Mouse (Mus musculus): ENCODE measurements around the gene Tdrd1. TPM values are rescaled to one million over a fixed set of nuclear protein-coding genes. Genes with fewer than 3 reads are reported as not detected.

Gene Tdrd1
- polyA plus RNA-seq, 1 experiment from 2014 or later, result 0.86 TPM

DNA sequence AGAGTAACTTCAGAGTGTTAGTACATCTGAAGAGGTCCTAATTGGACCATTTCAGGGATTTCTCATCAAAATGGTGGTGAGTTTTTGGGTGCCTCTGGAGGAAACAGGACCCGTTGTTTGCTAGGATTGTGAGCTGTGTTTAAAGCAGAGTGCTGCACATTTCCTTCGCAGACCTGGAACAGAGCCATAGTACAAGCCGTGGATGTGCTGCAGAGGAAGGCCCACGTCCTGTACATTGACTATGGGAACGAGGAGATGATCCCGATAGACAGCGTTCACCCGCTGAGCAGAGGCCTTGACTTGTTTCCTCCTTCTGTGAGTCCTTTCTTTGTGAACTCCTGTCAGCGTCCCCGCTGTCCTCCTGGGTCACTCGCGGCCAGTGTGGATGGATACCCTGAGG is 17.0 kb downstream of the Tdrd1 start:
- Histone ChIP-seq H3K4me1 (ENCODE audit: control insufficient read depth, insufficient read depth, low read length) (no peaks in the 10 kb centered on the region; the same call in 1 of the 2 replicates), H3K27ac (ENCODE audit: low read depth, low read length) (no peak overlapping the region), H3K9me3 (ENCODE audit: control insufficient read depth, low read length) (no peaks in the 10 kb centered on the region), H3K4me2 (ENCODE audit: low read depth, low read length) (no peak overlapping the region), H3K36me3 (ENCODE audit: control insufficient read depth, insufficient read depth, low read length) (no peaks in the 10 kb centered on the region), H3K4me3 (ENCODE audit: low read depth, low read length) (no peak overlapping the region), H3K27me3 (ENCODE audit: control insufficient read depth, insufficient read depth, low read length) (no peaks in the 10 kb centered on the region), H3K9ac (replicated peaks; ENCODE audit: low read depth, low read length) (no peak overlapping the region)
- ATAC-seq (ENCODE audit: low read depth), result no peak
- 79% methylated on average over 12 of the region's 12 CpGs for WGBS

DNA sequence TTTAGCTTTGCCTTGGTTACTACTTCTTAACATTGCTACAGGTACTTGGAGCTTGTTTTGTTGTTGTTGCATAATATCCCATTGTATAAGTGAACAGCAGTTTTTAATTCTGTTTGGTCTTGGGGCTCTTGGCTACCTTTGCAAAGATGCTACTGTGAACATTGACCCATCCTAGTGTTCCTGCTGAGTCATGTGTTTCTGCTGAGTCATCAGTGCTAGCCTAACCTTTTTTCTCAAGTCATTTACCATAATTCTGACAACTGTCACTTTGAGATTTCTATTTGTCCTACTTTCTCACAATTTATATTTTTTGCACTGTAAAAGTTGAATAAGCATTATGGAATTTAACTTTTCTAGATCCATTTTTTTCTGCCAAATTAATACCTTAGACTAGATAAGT is 26.6 kb downstream of the Tdrd1 start:
- no peak overlapping the region for H3K27ac ChIP-seq (ENCODE audit: low read depth, low read length)
- H3K4me3 ChIP-seq (ENCODE audit: low read depth, low read length), result no peak overlapping the region
- ATAC-seq (ENCODE audit: low read depth), result no peak
- H3K9ac ChIP-seq (replicated peaks; ENCODE audit: low read depth, low read length), result no peak overlapping the region
- no peak overlapping the region for H3K4me2 ChIP-seq (ENCODE audit: low read depth, low read length)
- no peaks in the 10 kb centered on the region for H3K4me1 ChIP-seq (ENCODE audit: control insufficient read depth, insufficient read depth, low read length)
- no peaks in the 10 kb centered on the region for H3K27me3 ChIP-seq (ENCODE audit: control insufficient read depth, insufficient read depth, low read length)
- H3K9me3 ChIP-seq (ENCODE audit: control insufficient read depth, low read length), result no peaks in the 10 kb centered on the region
- no peaks in the 10 kb centered on the region for H3K36me3 ChIP-seq (ENCODE audit: control insufficient read depth, insufficient read depth, low read length)

DNA sequence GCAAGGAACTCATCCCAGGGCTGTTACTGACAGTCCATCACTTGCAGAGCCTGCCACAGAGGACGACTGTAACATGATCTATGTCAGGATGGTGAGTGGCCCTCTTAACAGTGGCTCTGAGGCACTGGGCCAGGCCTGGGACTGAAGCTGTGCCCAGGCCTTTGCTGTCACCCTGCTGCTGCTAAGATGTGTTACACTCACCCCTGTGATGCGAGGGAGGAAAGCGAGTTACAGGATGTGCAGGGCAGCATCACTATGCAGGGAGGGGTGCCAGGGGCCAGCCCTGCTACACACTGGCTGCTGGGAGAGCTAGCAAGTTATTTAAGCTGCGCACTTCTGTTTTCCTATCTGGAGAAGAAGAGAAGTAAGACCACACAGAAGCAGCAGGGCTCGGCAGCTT is 30.4 kb downstream of the Tdrd1 start:
- 65% methylated on average over 5 of the region's 5 CpGs for WGBS
- ATAC-seq (ENCODE audit: low read depth), result no peak
- Histone ChIP-seq H3K4me3 (ENCODE audit: low read depth, low read length) (no peak overlapping the region), H3K9me3 (ENCODE audit: control insufficient read depth, low read length) (no peaks in the 10 kb centered on the region), H3K27ac (ENCODE audit: low read depth, low read length) (no peak overlapping the region), H3K4me1 (ENCODE audit: control insufficient read depth, insufficient read depth, low read length) (no peaks in the 10 kb centered on the region), H3K9ac (replicated peaks; ENCODE audit: low read depth, low read length) (no peak overlapping the region), H3K27me3 (ENCODE audit: control insufficient read depth, insufficient read depth, low read length) (no peaks in the 10 kb centered on the region), H3K36me3 (ENCODE audit: control insufficient read depth, insufficient read depth, low read length) (no peaks in the 10 kb centered on the region), H3K4me2 (ENCODE audit: low read depth, low read length) (no peak overlapping the region)

DNA sequence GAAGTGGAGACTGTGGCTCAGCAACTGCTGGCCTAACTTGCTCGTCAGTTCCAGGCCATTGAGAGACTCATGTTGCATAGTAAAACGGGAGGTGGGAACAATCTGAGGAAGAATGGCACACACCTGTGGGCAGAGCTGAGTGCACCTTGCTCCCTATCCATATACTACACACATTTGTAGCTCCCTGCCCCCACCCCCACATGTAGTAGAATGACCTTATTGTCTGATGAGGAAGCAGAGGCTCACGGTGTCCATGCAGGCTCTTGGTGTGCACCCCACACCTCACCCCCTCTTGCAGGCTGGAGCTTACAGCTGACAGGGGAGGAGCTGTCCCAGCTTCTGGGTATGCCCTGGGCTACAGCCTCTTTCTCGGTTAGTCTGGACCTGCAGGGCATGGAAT is 41.7 kb downstream of the Tdrd1 start:
- no peak overlapping the region for H3K9ac ChIP-seq (replicated peaks; ENCODE audit: low read depth, low read length)
- WGBS, result 64% methylated on average over 4 of the region's 4 CpGs
- H3K36me3 ChIP-seq (ENCODE audit: control insufficient read depth, insufficient read depth, low read length), result no peaks in the 10 kb centered on the region
- ATAC-seq (ENCODE audit: low read depth), result no peak
- H3K4me1 ChIP-seq (ENCODE audit: control insufficient read depth, insufficient read depth, low read length), result no peaks in the 10 kb centered on the region
- peaks cover 8% of the 10 kb centered on the region; the same call in 1 of the 2 replicates for H3K27me3 ChIP-seq (ENCODE audit: control insufficient read depth, insufficient read depth, low read length)
- no peaks in the 10 kb centered on the region for H3K9me3 ChIP-seq (ENCODE audit: control insufficient read depth, low read length)
- no peak overlapping the region for H3K4me3 ChIP-seq (ENCODE audit: low read depth, low read length)
- H3K27ac ChIP-seq (ENCODE audit: low read depth, low read length), result no peak overlapping the region
- no peak overlapping the region for H3K4me2 ChIP-seq (ENCODE audit: low read depth, low read length)

DNA sequence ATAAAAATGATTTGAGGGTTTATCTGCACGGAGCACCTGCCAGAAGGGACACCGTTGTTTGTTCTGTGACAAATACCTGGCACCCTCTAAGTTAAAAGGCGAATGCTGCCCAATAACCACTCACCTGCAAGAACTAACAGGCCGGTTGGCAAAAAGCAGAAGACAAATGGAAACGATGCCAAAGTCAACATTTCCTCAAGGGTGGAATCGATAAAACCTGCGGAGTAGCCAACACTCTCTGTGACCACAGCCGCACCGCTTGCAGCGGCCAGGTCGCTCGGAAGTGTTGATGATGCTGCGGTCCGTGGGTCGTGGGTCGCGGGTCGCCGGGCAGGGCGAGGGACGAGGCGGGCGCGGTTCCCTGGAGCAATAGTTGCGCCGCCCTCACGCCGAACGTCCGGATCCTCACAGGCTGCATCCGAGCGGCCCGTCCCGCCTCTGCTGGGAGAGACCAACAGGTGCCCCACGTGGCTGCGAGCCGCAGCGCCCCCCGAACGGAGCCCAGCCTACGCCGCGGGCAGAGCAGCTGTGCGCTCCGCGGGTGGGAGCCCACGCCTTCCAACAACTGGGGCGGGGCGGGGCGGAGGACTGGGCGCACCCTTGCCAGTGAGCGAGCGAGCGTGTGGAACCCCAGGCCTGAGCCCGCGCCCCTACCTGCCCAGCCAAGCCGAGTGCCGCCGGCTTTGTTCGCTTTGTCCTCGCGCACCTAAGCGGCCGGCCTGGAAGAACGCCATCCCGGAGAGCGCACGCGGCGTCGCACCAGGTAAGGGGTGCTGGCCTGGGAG is 48.0 kb downstream of the Tdrd1 start, which contains the start of gene Vwa2:
TSS of gene Vwa2 (plus strand) at position 434 of the 785 bp plus-strand sequence.
- Histone ChIP-seq H3K27me3 (ENCODE audit: control insufficient read depth, insufficient read depth, low read length) (peaks cover 35% of the 10 kb centered on the region), H3K36me3 (ENCODE audit: control insufficient read depth, insufficient read depth, low read length) (no peaks in the 10 kb centered on the region), H3K4me1 (ENCODE audit: control insufficient read depth, insufficient read depth, low read length) (peaks cover 9% of the 10 kb centered on the region), H3K4me3 (ENCODE audit: low read depth, low read length) (peak within 1 kb of the TSS; percentile 41), H3K9ac (replicated peaks; ENCODE audit: low read depth, low read length) (peak within 1 kb of the TSS; percentile 48), H3K27ac (ENCODE audit: low read depth, low read length) (no peak within 1 kb of the TSS), H3K9me3 (ENCODE audit: control insufficient read depth, low read length) (no peaks in the 10 kb centered on the region), H3K4me2 (ENCODE audit: low read depth, low read length) (peak within 1 kb of the TSS; percentile 99)
- 3% methylated on average over 69 of the region's 71 CpGs for WGBS
- ATAC-seq (ENCODE audit: low read depth), result peak; percentile 46

DNA sequence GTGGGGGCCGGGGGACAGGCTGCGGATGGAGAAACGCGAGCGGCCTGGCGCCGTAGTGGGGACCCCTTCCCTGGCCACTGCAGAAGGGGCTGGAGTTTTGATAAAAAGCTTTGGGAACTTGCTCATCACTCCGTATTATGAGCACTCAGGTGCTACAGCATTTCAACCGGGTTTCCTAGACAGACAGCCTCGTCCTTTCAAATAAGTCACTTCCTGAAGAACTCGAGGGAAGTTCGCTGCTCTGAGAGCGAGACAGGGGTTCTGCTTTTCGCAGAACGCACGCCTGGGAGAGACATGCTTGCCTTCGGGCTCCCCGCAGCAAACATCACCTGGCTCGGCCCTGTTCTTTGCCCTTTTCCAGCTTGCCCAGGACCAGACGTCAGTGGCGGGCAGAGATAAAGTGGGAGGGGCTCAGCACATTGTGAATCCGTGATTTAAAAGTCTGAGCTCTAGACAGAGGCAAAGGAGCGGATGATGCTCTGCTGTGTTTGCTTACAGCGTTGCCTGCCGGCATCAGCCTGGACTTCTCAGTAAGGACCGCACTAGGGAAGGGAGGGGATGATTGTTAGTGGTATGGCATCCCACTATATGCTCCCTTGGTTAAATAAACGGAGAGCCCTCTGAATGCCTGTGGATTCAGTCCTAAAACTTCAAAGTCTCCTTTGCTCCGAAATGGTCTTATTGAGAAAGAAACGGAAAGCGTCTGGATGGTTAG is 48.7 kb downstream of the Tdrd1 start:
- WGBS, result 8% methylated on average over 30 of the region's 30 CpGs
- Histone ChIP-seq H3K4me2 (ENCODE audit: low read depth, low read length) (peak overlapping the region; percentile 99), H3K4me1 (ENCODE audit: control insufficient read depth, insufficient read depth, low read length) (peaks cover 9% of the 10 kb centered on the region), H3K4me3 (ENCODE audit: low read depth, low read length) (peak overlapping the region; percentile 41), H3K9me3 (ENCODE audit: control insufficient read depth, low read length) (no peaks in the 10 kb centered on the region), H3K27me3 (ENCODE audit: control insufficient read depth, insufficient read depth, low read length) (peaks cover 35% of the 10 kb centered on the region), H3K27ac (ENCODE audit: low read depth, low read length) (no peak overlapping the region), H3K9ac (replicated peaks; ENCODE audit: low read depth, low read length) (peak overlapping the region; percentile 48), H3K36me3 (ENCODE audit: control insufficient read depth, insufficient read depth, low read length) (no peaks in the 10 kb centered on the region)
- ATAC-seq (ENCODE audit: low read depth), result peak; percentile 58; the same call in 1 of the 2 replicates

DNA sequence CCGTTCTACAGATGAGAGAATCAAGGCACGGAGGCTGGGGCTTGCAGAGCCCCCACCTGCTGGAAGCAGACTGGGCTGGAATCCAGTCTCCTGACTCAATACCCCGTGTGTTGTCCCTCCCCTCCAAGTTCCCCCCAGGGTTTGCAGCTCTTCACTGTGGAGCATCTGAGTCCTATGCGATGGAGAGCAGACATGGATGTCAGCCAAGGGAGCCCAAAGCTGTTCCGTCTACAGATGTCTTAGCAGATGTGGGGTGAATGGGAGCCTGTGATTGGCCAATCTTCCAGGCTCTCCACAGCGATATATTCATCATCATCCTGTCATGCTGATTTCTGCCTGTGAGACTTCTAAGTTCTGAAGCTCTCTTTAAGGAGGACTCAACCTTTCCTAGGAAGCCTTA is 51.4 kb downstream of the Tdrd1 start:
- H3K4me3 ChIP-seq (ENCODE audit: low read depth, low read length), result no peak overlapping the region
- no peak overlapping the region for H3K4me2 ChIP-seq (ENCODE audit: low read depth, low read length)
- no peaks in the 10 kb centered on the region for H3K36me3 ChIP-seq (ENCODE audit: control insufficient read depth, insufficient read depth, low read length)
- H3K9me3 ChIP-seq (ENCODE audit: control insufficient read depth, low read length), result no peaks in the 10 kb centered on the region
- 48% methylated on average over 6 of the region's 6 CpGs for WGBS
- H3K27me3 ChIP-seq (ENCODE audit: control insufficient read depth, insufficient read depth, low read length), result peaks cover 26% of the 10 kb centered on the region
- H3K27ac ChIP-seq (ENCODE audit: low read depth, low read length), result no peak overlapping the region
- H3K9ac ChIP-seq (replicated peaks; ENCODE audit: low read depth, low read length), result no peak overlapping the region
- peaks cover 9% of the 10 kb centered on the region for H3K4me1 ChIP-seq (ENCODE audit: control insufficient read depth, insufficient read depth, low read length)
- no peak; the same call in 1 of the 2 replicates for ATAC-seq (ENCODE audit: low read depth)

DNA sequence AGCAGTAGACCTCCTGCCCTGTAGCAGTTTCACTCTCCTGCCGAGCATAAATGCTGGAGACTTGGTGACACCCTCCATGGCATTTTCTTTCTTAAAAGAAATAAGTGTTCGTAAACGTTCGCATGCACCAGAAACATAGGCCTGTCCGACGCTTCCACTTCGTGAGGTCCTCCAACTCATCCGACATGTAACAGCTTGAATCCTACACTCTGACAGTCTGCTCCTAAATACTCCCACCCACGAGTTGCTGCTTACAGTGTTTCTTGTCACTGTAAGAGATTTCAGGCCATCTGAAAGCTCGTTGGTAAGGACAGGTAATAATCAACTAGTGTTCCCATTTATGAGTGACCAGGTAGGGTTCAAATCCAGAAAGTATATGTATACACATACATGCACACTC is 61.9 kb downstream of the Tdrd1 start:
- no peaks in the 10 kb centered on the region for H3K36me3 ChIP-seq (ENCODE audit: control insufficient read depth, insufficient read depth, low read length)
- 88% methylated on average over 10 of the region's 10 CpGs for WGBS
- H3K4me2 ChIP-seq (ENCODE audit: low read depth, low read length), result no peak overlapping the region
- no peak overlapping the region for H3K4me3 ChIP-seq (ENCODE audit: low read depth, low read length)
- no peaks in the 10 kb centered on the region for H3K4me1 ChIP-seq (ENCODE audit: control insufficient read depth, insufficient read depth, low read length)
- no peak overlapping the region for H3K27ac ChIP-seq (ENCODE audit: low read depth, low read length)
- no peaks in the 10 kb centered on the region for H3K9me3 ChIP-seq (ENCODE audit: control insufficient read depth, low read length)
- H3K9ac ChIP-seq (replicated peaks; ENCODE audit: low read depth, low read length), result no peak overlapping the region
- no peak for ATAC-seq (ENCODE audit: low read depth)
- no peaks in the 10 kb centered on the region for H3K27me3 ChIP-seq (ENCODE audit: control insufficient read depth, insufficient read depth, low read length)

DNA sequence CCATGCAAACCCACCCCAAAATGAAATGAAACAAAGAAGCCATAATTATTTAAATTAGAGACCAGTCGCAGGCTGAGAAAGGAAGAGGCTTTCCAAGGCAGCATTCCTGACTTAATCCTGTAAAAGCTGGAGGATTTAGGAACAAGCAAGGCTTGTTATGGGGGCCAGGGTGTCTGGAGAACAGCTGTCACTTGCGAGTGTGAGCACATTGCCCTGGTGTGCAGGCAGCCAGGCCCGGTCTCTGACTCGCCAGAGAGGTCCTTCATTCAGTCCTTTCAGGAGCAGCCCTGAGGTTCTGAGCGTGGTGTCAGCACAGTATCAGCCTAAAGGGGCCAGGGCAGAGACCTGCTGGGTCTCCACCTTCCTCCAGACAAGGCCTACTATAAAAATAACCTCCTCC is 62.6 kb downstream of the Tdrd1 start:
- 86% methylated on average over 5 of the region's 5 CpGs for WGBS
- Histone ChIP-seq H3K9ac (replicated peaks; ENCODE audit: low read depth, low read length) (no peak overlapping the region), H3K9me3 (ENCODE audit: control insufficient read depth, low read length) (no peaks in the 10 kb centered on the region), H3K4me1 (ENCODE audit: control insufficient read depth, insufficient read depth, low read length) (no peaks in the 10 kb centered on the region), H3K27ac (ENCODE audit: low read depth, low read length) (no peak overlapping the region), H3K36me3 (ENCODE audit: control insufficient read depth, insufficient read depth, low read length) (no peaks in the 10 kb centered on the region), H3K27me3 (ENCODE audit: control insufficient read depth, insufficient read depth, low read length) (no peaks in the 10 kb centered on the region), H3K4me3 (ENCODE audit: low read depth, low read length) (no peak overlapping the region), H3K4me2 (ENCODE audit: low read depth, low read length) (no peak overlapping the region)
- ATAC-seq (ENCODE audit: low read depth), result no peak

Data from neural tube, embryonic 14.5 days (tissue).